Mouse (Mus musculus) heart, postnatal 36 days (tissue): ENCODE measurements around the gene Ikbke. TPM values are rescaled to one million over a fixed set of nuclear protein-coding genes. Genes with fewer than 3 reads are reported as not detected.

Experiments used
- total RNA-seq, 2 experiments: library from RNA; stranded (reverse); gene quantifications; 2 replicates each; pipeline ENCODE4 v1.2.3; 2021

Gene Ikbke
- total RNA-seq, 2 experiments from 2014 or later: 0.89 to 1.6 TPM

Other genes starting within 250 kb of the Ikbke start
- 100 to 1,000 TPM; 292 to 300 TPM for gene Mapkapk2, start 181.8 kb downstream of the Ikbke start, total RNA-seq
- under 1 TPM; 0.14 to 0.33 TPM for gene Dyrk3, start 141.3 kb downstream of the Ikbke start, total RNA-seq
- 10 to 100 TPM; 34.0 to 39.3 TPM for gene Eif2d, start 126.4 kb downstream of the Ikbke start, total RNA-seq
- 1 to 10 TPM; 1.7 to 1.8 TPM for gene Rassf5, start 34.3 kb downstream of the Ikbke start, total RNA-seq
- 10 to 100 TPM; 21.1 to 24.1 TPM for gene Srgap2, start 247.7 kb upstream of the Ikbke start, total RNA-seq
- gene Fam72a, start 248.3 kb upstream of the Ikbke start, total RNA-seq: under 1 TPM; 0.81 to 1.00 TPM